Mouse (Mus musculus): Measurements from ENCODE around the gene Eml1. TPM values are rescaled to one million over a fixed set of nuclear protein-coding genes. Genes with fewer than 3 reads are reported as not detected.
A peak's percentile ranks its signal among the peaks of the same experiment; 100 is the strongest.

Gene Eml1
- total RNA-seq, 2 experiments from 2014 or later = not detected

DNA sequence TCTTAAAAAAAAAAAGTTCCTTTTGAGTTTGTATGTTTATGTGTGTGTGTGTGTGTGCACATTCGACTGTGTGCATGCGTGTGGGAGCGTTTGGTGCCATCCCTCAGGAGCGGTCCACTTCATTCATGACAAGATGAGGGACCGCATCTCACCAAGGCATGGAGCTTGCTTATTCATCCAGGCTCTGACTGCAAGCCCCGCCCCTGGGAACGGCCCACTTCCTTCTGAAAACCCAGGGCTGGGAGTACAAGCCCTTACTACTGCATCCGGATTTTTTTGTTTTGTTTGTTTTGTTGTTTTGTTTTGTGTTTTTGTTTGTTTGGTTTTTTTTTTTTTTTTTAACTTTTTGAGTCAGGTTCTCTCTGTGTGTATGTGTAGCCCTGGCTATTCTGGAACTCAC, 148.6 kb downstream of the Eml1 start:
- ATAC-seq (replicated peaks; ENCODE audit: poor library complexity, severe bottlenecking) = no peak

GRCm38 (mm10) chr12:108529214-108529613, 158.5 kb downstream of the Eml1 start:
- peak; percentile 69 for ATAC-seq (replicated peaks; ENCODE audit: poor library complexity, severe bottlenecking)

- no peak for ATAC-seq (replicated peaks; ENCODE audit: poor library complexity, severe bottlenecking)
These were observed 163.7 kb downstream of the Eml1 start for GRCm38 (mm10) chr12:108534484-108534883.

DNA sequence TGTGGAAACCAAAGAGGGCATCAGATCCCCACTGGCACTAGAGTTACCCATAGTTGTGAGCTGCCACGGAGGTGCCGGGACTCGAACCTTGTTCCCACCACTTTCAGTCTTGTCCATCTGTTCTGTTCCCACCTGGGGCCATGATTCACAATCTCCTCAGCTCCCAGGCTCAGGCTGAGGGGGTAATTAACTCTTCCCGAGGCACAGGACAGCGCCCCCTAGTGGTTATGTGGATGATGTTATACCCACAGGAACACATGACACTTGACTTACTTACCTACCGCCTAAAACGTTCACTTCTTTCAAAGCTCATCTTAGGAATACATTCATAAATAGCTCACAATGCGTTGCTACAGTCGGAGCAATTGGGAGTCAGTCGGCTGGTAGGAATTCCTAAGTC, 165.7 kb downstream of the Eml1 start:
- ATAC-seq (replicated peaks; ENCODE audit: poor library complexity, severe bottlenecking) = no peak

DNA sequence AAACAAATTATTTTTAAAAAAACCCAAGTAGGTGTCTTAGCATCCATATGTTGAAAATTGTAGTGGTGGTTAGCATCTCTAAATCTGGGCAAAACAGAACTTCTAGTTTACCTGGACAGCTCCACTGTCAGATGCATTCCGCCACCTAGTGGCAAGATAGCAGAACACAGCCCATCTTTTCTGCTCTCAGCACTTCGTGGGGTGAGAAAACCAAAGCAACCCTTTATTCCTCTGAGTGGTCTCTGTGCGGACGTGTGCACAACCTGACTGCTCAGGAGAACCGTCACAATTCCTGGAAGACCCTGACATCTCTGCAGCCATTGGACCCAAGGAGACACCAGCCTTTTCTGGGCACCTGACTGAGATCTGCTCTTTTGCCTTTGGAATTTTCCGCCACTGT, 170.3 kb downstream of the Eml1 start:
- peak; percentile 56 for ATAC-seq (replicated peaks; ENCODE audit: poor library complexity, severe bottlenecking)

GRCm38 (mm10) chr12:108546508-108547153, 175.9 kb downstream of the Eml1 start:
- ATAC-seq (replicated peaks; ENCODE audit: poor library complexity, severe bottlenecking) = no peak

DNA sequence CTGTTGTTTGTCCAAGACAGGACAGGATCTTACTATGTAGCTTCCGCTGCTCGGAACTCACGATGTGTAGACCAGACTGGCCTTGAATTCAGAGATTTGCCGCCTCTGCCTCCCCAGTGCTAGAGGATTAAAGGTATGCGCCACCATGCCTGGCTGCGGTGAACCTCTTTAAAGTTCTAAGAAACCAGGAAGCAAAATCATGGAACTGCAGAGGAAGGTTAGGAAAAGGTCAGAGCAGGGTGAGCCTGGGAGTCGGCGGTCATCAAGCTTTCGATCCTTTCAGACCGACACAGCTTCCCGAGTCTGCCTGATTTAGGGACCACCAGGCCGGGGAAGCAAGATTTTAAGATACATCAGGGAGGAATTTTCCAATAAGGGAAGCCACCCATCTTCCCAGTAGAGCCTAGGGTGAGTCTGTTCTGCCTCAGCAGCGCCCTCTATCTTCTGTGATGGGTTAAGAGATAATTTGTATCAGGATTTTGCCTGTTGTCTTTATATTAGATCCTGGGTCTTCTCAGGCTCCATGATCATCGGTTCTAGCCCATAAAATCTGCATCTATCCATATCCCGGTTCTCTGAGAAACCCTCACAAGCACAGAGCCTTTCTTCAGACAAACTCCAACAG, 176.6 kb downstream of the Eml1 start:
- ATAC-seq (replicated peaks; ENCODE audit: poor library complexity, severe bottlenecking) = no peak

DNA sequence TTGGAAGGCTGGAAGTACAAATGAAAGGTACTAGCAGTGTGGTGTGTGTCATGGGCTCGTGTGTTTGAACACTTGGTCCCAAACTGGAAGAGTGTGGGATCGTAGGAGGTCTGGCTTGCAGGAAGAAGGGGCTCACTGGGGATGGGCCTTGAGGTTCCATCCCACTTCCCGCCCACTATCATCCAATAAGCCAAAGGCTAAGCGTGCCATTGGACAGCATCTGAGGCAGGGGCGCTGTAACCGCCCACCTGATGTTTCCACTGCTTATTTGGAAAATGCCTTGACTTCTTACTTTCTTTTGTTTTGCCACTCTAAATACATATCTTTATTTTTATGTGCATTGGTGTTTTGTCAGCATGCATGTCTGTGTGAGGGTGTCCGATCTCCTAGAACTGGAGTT, 181.0 kb downstream of the Eml1 start:
- no peak for ATAC-seq (replicated peaks; ENCODE audit: poor library complexity, severe bottlenecking)

DNA sequence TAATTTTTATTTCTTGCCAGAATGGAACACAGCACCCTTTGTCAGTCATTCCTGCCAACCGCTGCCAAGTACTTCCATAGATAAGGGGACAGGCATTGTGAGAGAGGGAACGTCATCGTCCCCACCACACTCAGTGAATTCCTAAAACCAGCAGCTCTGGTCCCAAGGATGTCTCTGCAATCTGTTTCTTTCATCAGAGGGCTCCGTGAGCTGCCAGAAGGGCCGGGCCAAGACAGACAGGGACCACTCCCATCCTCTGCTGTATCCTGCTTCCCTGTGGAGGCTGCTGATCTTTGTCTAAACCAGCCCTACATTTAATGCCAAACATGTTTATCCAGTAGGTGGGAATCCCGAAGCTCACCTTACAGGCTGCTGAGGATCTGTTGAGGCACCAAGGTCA, 182.3 kb downstream of the Eml1 start:
- no peak for ATAC-seq (replicated peaks; ENCODE audit: poor library complexity, severe bottlenecking)

- ATAC-seq (replicated peaks; ENCODE audit: poor library complexity, severe bottlenecking) = peak; percentile 89
These were observed 183.5 kb downstream of the Eml1 start, which contains the start of gene Evl for GRCm38 (mm10) chr12:108554120-108554841. Gene Evl (plus strand): TSS chr12:108554720.

GRCm38 (mm10) chr12:108554861-108555556, 184.3 kb downstream of the Eml1 start:
- ATAC-seq (replicated peaks; ENCODE audit: poor library complexity, severe bottlenecking) = no peak

DNA sequence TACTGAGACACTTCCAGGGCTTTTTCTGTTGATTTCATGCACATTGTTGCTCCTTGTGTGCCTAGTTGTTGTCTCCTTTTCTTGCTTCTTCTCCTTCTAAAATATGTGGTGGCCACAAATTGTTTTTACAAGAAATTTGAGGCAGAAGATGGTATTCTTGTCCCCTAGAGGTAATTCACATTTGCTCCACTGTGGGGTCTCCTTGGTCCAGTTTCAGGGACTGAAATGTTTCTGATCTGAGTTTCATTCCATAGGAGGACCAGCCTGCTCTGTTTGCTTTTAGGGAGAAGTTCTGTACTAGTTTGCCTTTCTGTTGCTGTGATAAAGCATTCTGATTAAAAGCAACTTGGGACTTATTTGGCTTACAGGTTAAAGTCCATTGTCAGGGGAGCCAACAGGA, 187.4 kb downstream of the Eml1 start:
- no peak for ATAC-seq (replicated peaks; ENCODE audit: poor library complexity, severe bottlenecking)

DNA sequence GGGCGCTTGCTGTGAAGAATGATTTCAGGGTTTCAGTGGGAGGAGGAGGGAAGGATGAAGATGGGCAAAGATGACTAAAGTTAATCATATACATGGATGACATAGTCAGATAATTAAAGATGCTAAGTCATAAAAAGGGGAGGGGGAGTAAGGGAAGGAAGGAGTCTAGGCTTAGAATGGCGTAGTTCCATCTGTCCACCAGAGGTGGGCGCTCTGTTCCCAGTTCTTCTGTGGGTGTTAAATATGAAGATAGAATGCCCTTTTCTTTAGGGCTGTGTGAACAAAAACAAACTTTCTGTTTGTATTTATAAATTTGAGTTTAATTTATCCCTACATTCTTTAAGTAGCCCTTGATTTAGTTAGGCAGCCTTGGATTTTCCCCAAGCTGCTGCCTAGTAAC, 192.5 kb downstream of the Eml1 start:
- peak; percentile 52 for ATAC-seq (replicated peaks; ENCODE audit: poor library complexity, severe bottlenecking)

DNA sequence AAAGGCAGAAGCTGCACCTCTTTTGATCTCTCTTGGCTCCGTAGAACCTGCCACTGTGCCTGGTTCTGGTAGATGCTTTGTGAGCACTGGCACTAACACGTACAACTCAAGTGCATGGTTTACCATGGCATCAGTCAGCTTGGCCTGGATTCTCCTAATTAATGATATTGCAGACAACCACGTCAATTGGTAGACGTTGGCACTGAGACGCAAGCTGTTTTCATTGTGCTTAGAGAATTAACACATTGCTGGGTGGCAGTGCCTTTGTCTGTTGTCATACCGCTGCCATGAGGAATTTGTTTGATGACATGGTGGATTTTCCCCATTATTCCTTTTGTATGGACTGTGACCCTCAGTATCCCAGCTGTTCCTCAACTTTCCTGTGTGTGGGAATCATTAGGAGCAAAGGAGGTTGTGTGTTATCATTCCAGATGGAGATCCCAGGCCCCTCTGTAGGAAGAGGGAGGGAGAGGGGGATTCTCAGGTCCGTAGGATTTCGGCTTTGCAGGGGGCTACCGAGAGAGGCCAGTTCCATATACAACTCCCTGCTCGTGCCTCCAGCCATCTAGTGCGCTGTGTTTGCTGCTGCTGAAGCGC, 194.3 kb downstream of the Eml1 start:
- no peak for ATAC-seq (replicated peaks; ENCODE audit: poor library complexity, severe bottlenecking)

DNA sequence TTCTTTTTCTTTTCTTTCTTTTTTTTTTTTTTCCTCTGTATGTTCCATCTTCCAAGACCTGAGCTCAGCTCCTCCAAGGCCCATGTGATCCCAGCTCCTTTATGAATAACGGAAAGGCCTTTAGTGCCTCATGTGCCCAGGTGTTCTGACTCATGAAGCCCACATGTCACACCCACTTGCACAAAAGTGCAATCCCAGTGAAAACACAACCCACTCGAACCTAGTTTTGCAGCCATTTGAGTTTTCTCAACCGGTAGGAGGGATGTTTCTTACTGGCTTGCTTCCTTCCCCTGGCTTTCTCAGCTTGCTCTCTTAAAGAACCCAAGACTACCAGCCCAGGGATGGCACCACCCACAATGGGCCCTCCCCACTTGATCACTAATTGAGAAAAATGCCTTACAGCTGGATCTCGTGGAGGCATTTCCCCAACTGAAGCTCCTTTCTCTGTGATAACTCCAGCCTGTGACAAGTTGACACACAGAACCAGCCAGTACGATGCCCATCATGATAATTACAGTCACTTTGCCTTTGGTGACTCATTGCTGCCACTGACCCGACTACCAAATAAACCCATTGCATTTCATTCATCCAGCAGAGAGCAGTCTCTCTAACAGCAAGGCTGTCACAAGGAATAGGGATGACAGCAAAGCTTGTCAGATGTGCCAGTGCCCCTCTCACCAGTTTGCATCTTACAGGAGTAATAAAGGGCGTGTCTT, 208.6 kb downstream of the Eml1 start:
- no peak for ATAC-seq (replicated peaks; ENCODE audit: poor library complexity, severe bottlenecking)

DNA sequence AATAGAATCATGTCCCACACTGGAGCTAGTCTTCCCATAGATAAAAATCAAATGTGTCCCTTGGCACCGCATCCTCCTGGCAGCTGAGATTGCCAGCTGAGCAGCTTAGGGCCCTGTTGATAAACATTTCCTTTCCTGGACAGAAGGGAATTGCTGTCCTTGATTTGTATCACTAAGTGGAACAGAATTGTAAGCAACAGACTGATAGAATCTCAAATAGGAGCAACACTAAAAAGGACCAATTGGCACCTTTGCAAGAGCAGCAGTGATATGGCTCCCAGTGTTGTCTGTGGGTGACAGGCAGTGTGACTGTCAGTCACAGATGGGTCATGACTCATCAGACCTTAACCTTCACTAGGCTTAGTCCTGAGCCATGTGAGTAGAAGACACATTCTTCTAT, 213.0 kb downstream of the Eml1 start:
- no peak for ATAC-seq (replicated peaks; ENCODE audit: poor library complexity, severe bottlenecking)

Measured in granulocyte monocyte progenitor cell, adult 5-6 weeks (primary cell).